Mouse (Mus musculus) forebrain, postnatal 0 days (tissue): ENCODE measurements around the gene Gtdc1. TPM values are rescaled to one million over a fixed set of nuclear protein-coding genes. Genes with fewer than 3 reads are reported as not detected.

Experiments
- ATAC-seq: fragments of 200-750 bp; cut with Nextera tagmentation; 2 replicates; pipeline ENCODE4 v1.8.0; 2017; ENCODE audit warnings: mild to moderate bottlenecking, moderate library complexity
- DNase-seq: peaks from one replicate; pipeline ENCODE4 v3.0.0-alpha.2; 2015
- H3K27ac ChIP-seq: fragments of 300-500 bp; sonication (generic); 2 replicates; pipeline ENCODE4 v1.5.1; 2014; ENCODE audit warnings: low read depth, mild to moderate bottlenecking, antibody characterized with exemption, low read length, moderate library complexity, mixed read lengths
- H3K27me3 ChIP-seq: fragments of 300-500 bp; sonication (generic); 2 replicates; pipeline ENCODE4 v1.6.1; 2014; ENCODE audit warnings: mild to moderate bottlenecking, low read length, mixed read lengths; ENCODE audit not compliant: insufficient read depth
- H3K36me3 ChIP-seq: fragments of 300-500 bp; sonication (generic); 2 replicates; pipeline ENCODE4 v1.6.1; 2014; ENCODE audit warnings: mild to moderate bottlenecking, moderate library complexity; ENCODE audit not compliant: insufficient read depth
- H3K4me1 ChIP-seq: fragments of 300-500 bp; sonication (generic); 2 replicates; pipeline ENCODE4 v1.6.1; 2014; ENCODE audit warnings: antibody characterized with exemption; ENCODE audit not compliant: insufficient read depth
- H3K4me2 ChIP-seq: fragments of 300-500 bp; sonication (generic); 2 replicates; pipeline ENCODE4 v1.6.1; 2014; ENCODE audit warnings: low read depth, mild to moderate bottlenecking, moderate library complexity
- H3K4me3 ChIP-seq: fragments of 300-500 bp; sonication (generic); 2 replicates; pipeline ENCODE4 v1.5.1; 2014; ENCODE audit warnings: low read depth, low read length, mixed read lengths
- H3K9ac ChIP-seq: fragments of 300-500 bp; sonication (generic); 2 replicates; pipeline ENCODE4 v1.6.1; 2014; ENCODE audit warnings: mild to moderate bottlenecking
- H3K9me3 ChIP-seq: fragments of 300-500 bp; sonication (generic); 2 replicates; pipeline ENCODE4 v1.6.1; 2016; ENCODE audit warnings: low read length
- CTCF ChIP-seq: sonication (generic); IDR thresholded peaks from 2 replicates; pipeline ENCODE4 v1.5.1; 2016; ENCODE audit warnings: antibody characterized with exemption, control low read depth, low read depth
- WGBS: fragments of 180-500 bp; shearing (Covaris S2); extraction: QIAGEN DNeasy Blood & Tissue Kit; methylation state at CpG from one replicate; pipeline ENCODE4 v1.1.7; 2014; 5-methylcytosine and 5-hydroxymethylcytosine counted together
- polyA plus RNA-seq: library from polyadenylated mRNA; unstranded; fragments of >200 nt; fragmentation: Nextera tagmentation; extraction: Ambion mirVana; gene quantifications from 2 replicates; pipeline ENCODE4 v1.2.1, GENCODE M21; 2015
- total RNA-seq: library from RNA; depleted of rRNA; stranded (reverse); fragments of >200 nt; gene quantifications from 2 replicates; pipeline ENCODE4 v1.2.3, GENCODE M21; 2014

The Gtdc1 gene
- total and polyA plus RNA-seq, 2 experiments from 2014 or later, result 30.7 to 77.0 TPM

GRCm38 (mm10) chr2:44554716-44555115, 372.7 kb downstream of the Gtdc1 start:
- H3K4me1 ChIP-seq, result peaks cover 5% of the 10 kb centered on the region; the same call in 1 of the 2 replicates
- TF ChIP-seq CTCF, result no peak

GRCm38 (mm10) chr2:44549311-44549710, 378.1 kb downstream of the Gtdc1 start:
- H3K4me3 ChIP-seq, result no peak overlapping the region
- DNase-seq (no peak), ATAC-seq (no peak)
- no peak overlapping the region for H3K9ac ChIP-seq
- H3K36me3 ChIP-seq, result no peaks in the 10 kb centered on the region
- no peaks in the 10 kb centered on the region for H3K27me3 ChIP-seq
- WGBS, result 95% methylated on average over 6 of the region's 6 CpGs
- H3K4me1 ChIP-seq, result no peaks in the 10 kb centered on the region
- H3K9me3 ChIP-seq, result peaks cover 5% of the 10 kb centered on the region; the same call in 1 of the 2 replicates
- no peak for TF ChIP-seq CTCF
- H3K27ac ChIP-seq, result no peak overlapping the region
- H3K4me2 ChIP-seq, result no peak overlapping the region

More at GRCm38 (mm10) chr2:44554716-44555115, 372.7 kb downstream of the Gtdc1 start:
- Histone ChIP-seq H3K9me3 (no peaks in the 10 kb centered on the region), H3K27ac (no peak overlapping the region), H3K4me3 (no peak overlapping the region), H3K27me3 (no peaks in the 10 kb centered on the region), H3K9ac (no peak overlapping the region), H3K4me2 (no peak overlapping the region), H3K36me3 (no peaks in the 10 kb centered on the region)
- WGBS, result 66% methylated on average over 3 of the region's 3 CpGs
- DNase-seq (no peak), ATAC-seq (no peak)

GRCm38 (mm10) chr2:44542775-44543174, 384.7 kb downstream of the Gtdc1 start:
- H3K27me3 ChIP-seq, result no peaks in the 10 kb centered on the region
- no peak overlapping the region for H3K27ac ChIP-seq
- no peak for ATAC-seq
- H3K4me2 ChIP-seq, result no peak overlapping the region
- H3K9ac ChIP-seq, result no peak overlapping the region
- no peak for TF ChIP-seq CTCF
- peaks cover 7% of the 10 kb centered on the region; the same call in 1 of the 2 replicates for H3K9me3 ChIP-seq
- no peak overlapping the region for H3K4me3 ChIP-seq
- no peak for DNase-seq
- no peaks in the 10 kb centered on the region for H3K4me1 ChIP-seq
- H3K36me3 ChIP-seq, result no peaks in the 10 kb centered on the region

- WGBS, result 81% methylated on average over 6 of the region's 6 CpGs
- no peak overlapping the region for H3K9ac ChIP-seq
- H3K4me1 ChIP-seq, result no peaks in the 10 kb centered on the region
- no peak for TF ChIP-seq CTCF
- H3K27me3 ChIP-seq, result no peaks in the 10 kb centered on the region
- ATAC-seq, result no peak
- H3K27ac ChIP-seq, result no peak overlapping the region
- DNase-seq, result no peak
- no peak overlapping the region for H3K4me2 ChIP-seq
- no peaks in the 10 kb centered on the region for H3K36me3 ChIP-seq
- H3K9me3 ChIP-seq, result peaks cover 7% of the 10 kb centered on the region; the same call in 1 of the 2 replicates
- H3K4me3 ChIP-seq, result no peak overlapping the region
Observed at GRCm38 (mm10) chr2:44541726-44542125, 385.7 kb downstream of the Gtdc1 start.

GRCm38 (mm10) chr2:44540881-44541280, 386.6 kb downstream of the Gtdc1 start:
- DNase-seq, result no peak
- Histone ChIP-seq H3K4me2 (no peak overlapping the region), H3K4me3 (no peak overlapping the region), H3K9me3 (peaks cover 7% of the 10 kb centered on the region; the same call in 1 of the 2 replicates), H3K9ac (no peak overlapping the region), H3K36me3 (no peaks in the 10 kb centered on the region), H3K4me1 (no peaks in the 10 kb centered on the region), H3K27me3 (no peaks in the 10 kb centered on the region), H3K27ac (no peak overlapping the region)
- ATAC-seq, result no peak
- 70% methylated on average over 6 of the region's 6 CpGs for WGBS
- no peak for TF ChIP-seq CTCF

- WGBS, result 65% methylated on average over 5 of the region's 5 CpGs
- no peaks in the 10 kb centered on the region for H3K27me3 ChIP-seq
- peaks cover under 1% of the 10 kb centered on the region; the same call in 1 of the 2 replicates for H3K9me3 ChIP-seq
- no peak overlapping the region for H3K4me3 ChIP-seq
- H3K36me3 ChIP-seq, result no peaks in the 10 kb centered on the region
- no peaks in the 10 kb centered on the region for H3K4me1 ChIP-seq
- DNase-seq, result no peak
- H3K4me2 ChIP-seq, result no peak overlapping the region
- no peak overlapping the region for H3K9ac ChIP-seq
- no peak for TF ChIP-seq CTCF
- H3K27ac ChIP-seq, result no peak overlapping the region
- no peak for ATAC-seq
Observed at GRCm38 (mm10) chr2:44539121-44539634, 388.3 kb downstream of the Gtdc1 start.

- DNase-seq (no peak), ATAC-seq (no peak)
- no peak overlapping the region for H3K9ac ChIP-seq
- H3K9me3 ChIP-seq, result no peaks in the 10 kb centered on the region
- H3K4me2 ChIP-seq, result no peak overlapping the region
- H3K36me3 ChIP-seq, result no peaks in the 10 kb centered on the region
- H3K4me3 ChIP-seq, result no peak overlapping the region
- no peak overlapping the region for H3K27ac ChIP-seq
- no peak for TF ChIP-seq CTCF
- H3K4me1 ChIP-seq, result no peaks in the 10 kb centered on the region
- WGBS, result 31% methylated on average over 4 of the region's 4 CpGs
- no peaks in the 10 kb centered on the region for H3K27me3 ChIP-seq
Observed at GRCm38 (mm10) chr2:44538135-44538534, 389.3 kb downstream of the Gtdc1 start.
